Mouse (Mus musculus) CD4-positive, CD25-positive, alpha-beta regulatory T cell, adult 9 weeks (primary cell): ENCODE data around the gene Catsper1. TPM values are rescaled to one million over a fixed set of nuclear protein-coding genes. Genes with fewer than 3 reads are reported as not detected.

Experiments
- polyA plus RNA-seq: library from polyadenylated mRNA; unstranded; fragments of 100-300 nt; shearing (Covaris generic); gene quantifications from one replicate; pipeline ENCODE4 v1.2.1, GENCODE M21; 2017

Gene Catsper1
- polyA plus RNA-seq, result not detected

DNA sequence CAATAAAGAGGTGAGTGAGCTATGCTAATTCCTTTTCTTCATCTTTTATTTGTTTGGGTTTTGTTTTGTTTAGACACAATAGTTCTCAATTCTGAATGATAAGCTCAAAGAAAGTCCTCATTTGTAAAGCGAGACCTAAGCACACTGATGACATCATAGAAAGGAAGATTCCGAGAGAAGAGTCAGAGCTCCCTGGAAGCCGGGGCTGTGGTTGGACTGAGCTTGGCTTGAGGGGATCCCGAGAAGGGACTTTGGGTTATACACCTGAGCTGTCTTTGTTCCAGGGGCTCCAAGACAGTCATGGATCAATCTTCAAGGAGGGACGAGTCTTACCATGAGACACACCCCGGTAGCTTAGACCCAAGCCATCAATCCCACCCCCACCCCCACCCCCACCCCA lies at the start of gene Catsper1:
Gene Catsper1, plus strand, starts transcription at position 301 of the 400 bp plus-strand sequence.

DNA sequence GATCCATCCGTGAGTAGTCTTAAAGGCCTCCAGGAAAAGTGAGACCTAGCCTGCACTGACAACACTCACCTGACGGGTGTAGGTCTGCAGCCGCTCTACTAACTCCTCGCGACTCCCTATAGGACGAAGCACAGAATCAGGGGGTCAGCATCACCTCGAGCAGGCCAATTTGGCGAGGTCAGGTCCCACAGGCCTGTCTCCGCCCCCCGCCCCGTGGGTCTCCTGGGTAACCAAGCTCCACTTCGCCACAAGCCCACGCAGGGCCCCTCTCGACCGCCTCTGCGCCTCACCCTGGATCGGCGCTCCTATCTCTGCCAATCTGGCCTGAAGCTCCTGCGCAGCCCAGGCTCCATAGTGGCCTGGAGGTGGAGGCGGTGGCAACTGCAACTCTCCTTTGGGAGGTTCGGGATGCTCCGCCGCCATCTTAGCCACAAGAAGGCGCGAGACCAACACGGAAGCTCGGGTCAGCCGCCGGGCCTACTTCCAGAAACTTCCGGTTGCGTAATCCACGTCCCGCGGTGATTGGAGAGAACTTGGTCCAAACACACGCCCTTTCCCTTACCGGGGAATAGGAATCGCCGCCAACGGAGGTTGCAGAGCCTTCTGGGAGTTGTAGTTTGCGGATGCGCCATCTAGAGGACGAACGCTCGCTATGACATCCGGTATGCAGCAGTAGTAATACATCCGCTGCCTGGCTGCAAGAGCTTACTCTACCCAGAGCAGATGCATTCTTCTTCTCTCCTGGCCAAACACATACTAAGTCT lies 40.4 kb upstream of the Catsper1 start, which contains the start of gene Sf3b2:
Gene Sf3b2, minus strand, starts transcription at position 484 of the 764 bp plus-strand sequence.

GRCm38 (mm10) chr19:5297903-5298800 lies 37.4 kb upstream of the Catsper1 start, which contains the start of gene Gal3st3:
TSS of gene Gal3st3 (plus strand) at chr19:5298331.

GRCm38 (mm10) chr19:5349502-5349873 lies 13.9 kb downstream of the Catsper1 start, which contains the start of gene Cst6:
TSS of gene Cst6 (minus strand) at chr19:5349574.

GRCm38 (mm10) chr19:5366175-5367052 lies 30.9 kb downstream of the Catsper1 start, which contains the start of gene Eif1ad:
TSS of gene Eif1ad (plus strand) at chr19:5366741.

GRCm38 (mm10) chr19:5367053-5367359 lies 31.5 kb downstream of the Catsper1 start, which contains the start of gene Banf1:
TSS of gene Banf1 (minus strand) at chr19:5367168.

DNA sequence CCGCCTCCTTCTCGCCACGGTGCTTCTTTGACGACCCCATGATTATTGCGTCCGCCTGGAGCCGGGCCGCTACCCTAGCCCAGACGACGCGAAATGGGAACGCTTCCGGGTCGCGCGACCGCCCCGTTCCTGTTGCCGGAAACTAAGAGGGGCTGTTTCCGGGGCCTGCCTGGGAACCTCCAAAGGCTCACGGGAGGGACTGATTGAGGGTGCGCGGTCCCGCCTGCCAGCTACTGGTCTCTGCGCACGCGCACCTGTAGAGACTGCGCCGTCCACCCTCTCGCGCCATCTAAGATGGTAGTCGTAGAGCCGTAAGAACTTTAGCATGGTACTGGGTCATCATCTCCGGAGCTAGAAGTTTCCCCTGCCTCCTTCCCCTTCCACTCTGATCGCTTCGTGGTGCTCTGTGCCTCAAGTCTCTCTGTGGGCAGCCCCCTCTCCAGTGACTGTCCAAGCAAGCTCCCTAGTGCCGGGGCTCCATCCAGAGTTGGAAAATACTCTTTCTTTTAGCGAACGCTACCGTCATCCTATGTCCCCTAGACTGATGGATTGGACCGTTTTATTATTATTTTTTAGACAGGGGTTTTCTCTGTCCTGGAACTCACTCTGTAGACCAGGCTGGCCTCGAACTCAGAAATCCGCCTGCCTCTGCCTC lies 53.2 kb downstream of the Catsper1 start, which contains the start of gene Sart1:
Gene Sart1, minus strand, starts transcription at position 116 of the 655 bp plus-strand sequence.

Other genes with a start within 250 kb of the Catsper1 start
- 86.1 TPM for gene Yif1a, start 247.2 kb upstream of the Catsper1 start, polyA plus RNA-seq
- gene Cnih2, start 237.2 kb upstream of the Catsper1 start, polyA plus RNA-seq, result 1.5 TPM
- gene Rab1b, start 228.7 kb upstream of the Catsper1 start, polyA plus RNA-seq, result 267 TPM
- 5.4 TPM for gene Klc2, start 217.2 kb upstream of the Catsper1 start, polyA plus RNA-seq
- gene Pacs1, start 62.6 kb upstream of the Catsper1 start, polyA plus RNA-seq, result 15.1 TPM
- 449 TPM for gene Sf3b2, start 40.3 kb upstream of the Catsper1 start, polyA plus RNA-seq
- not detected for gene Gal3st3, start 37.4 kb upstream of the Catsper1 start, polyA plus RNA-seq
- gene Cst6, start 13.8 kb downstream of the Catsper1 start, polyA plus RNA-seq, result 1.4 TPM
- 66.3 TPM for gene Eif1ad, start 31.0 kb downstream of the Catsper1 start, polyA plus RNA-seq
- 350 TPM for gene Banf1, start 31.4 kb downstream of the Catsper1 start, polyA plus RNA-seq
- 26.6 TPM for gene Sart1, start 53.0 kb downstream of the Catsper1 start, polyA plus RNA-seq
- 1.0 TPM for gene Tsga10ip, start 66.8 kb downstream of the Catsper1 start, polyA plus RNA-seq
- gene Drap1, start 89.2 kb downstream of the Catsper1 start, polyA plus RNA-seq, result 73.1 TPM
- gene AI837181, start 89.4 kb downstream of the Catsper1 start, polyA plus RNA-seq, result 14.3 TPM
- gene Fosl1, start 111.8 kb downstream of the Catsper1 start, polyA plus RNA-seq, result not detected
- 3.6 TPM for gene Ccdc85b, start 122.2 kb downstream of the Catsper1 start, polyA plus RNA-seq
- 178 TPM for gene Fibp, start 124.9 kb downstream of the Catsper1 start, polyA plus RNA-seq
- gene Ctsw, start 132.8 kb downstream of the Catsper1 start, polyA plus RNA-seq, result 115 TPM
- 2.3 TPM for gene Efemp2, start 138.2 kb downstream of the Catsper1 start, polyA plus RNA-seq
- 70.5 TPM for gene Mus81, start 152.7 kb downstream of the Catsper1 start, polyA plus RNA-seq
- 4,187 TPM for gene Cfl1, start 154.7 kb downstream of the Catsper1 start, polyA plus RNA-seq
- 0.27 TPM for gene 1700020D05Rik, start 168.0 kb downstream of the Catsper1 start, polyA plus RNA-seq
- 18.4 TPM for gene Snx32, start 174.8 kb downstream of the Catsper1 start, polyA plus RNA-seq
- not detected for gene Ovol1, start 224.9 kb downstream of the Catsper1 start, polyA plus RNA-seq
- 19.4 TPM for gene Ap5b1, start 232.3 kb downstream of the Catsper1 start, polyA plus RNA-seq